Mouse (Mus musculus): ENCODE results near the gene Slc1a2. TPM values are rescaled to one million over a fixed set of nuclear protein-coding genes. Genes with fewer than 3 reads are reported as not detected.

Gene Slc1a2
- total RNA-seq, 2 experiments from 2014 or later, result 1,831 to 2,193 TPM

DNA sequence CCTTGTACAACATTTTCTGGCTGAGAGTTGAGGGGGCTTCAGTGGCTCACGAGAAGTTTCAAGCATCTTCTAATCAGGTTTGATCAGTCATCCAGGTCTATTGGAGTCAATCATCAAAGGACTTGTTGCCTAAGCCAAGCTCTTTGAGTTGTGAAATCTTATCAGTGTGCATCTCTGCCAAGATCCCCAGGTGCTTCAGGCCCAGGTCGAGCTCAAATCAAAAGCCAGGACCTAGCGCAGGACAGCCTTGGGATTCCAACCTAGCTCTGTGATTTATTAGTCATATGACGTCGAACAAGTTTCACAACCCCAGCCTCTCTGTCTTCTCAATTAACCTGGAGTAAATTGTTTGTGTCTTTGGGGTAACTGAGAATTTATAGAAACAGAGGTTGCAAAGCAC lies 53.1 kb downstream of the Slc1a2 start:
- DNase-seq (ENCODE audit: extremely low spot score in 1 of 2, low spot score in 1 of 2), result no peak

DNA sequence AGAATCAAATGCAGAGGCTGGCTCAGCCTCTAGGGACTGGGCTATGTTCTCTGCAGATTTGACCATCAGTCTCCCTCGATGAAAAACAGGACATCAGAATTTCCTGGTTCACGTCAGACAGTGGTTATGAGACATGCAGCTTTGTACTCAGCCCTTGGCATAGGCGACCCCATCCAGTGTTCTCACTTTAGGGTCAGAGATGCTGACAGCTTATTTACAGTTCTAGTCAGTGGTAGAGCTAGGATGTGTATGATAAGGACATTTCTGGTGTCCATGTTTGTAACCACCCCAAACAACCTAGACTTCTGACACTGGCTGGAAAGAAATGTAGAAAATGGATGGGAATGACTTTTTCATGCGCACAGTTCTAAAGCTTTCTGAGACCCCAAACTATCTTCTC lies 53.6 kb downstream of the Slc1a2 start:
- DNase-seq (ENCODE audit: extremely low spot score in 1 of 2, low spot score in 1 of 2), result no peak

DNA sequence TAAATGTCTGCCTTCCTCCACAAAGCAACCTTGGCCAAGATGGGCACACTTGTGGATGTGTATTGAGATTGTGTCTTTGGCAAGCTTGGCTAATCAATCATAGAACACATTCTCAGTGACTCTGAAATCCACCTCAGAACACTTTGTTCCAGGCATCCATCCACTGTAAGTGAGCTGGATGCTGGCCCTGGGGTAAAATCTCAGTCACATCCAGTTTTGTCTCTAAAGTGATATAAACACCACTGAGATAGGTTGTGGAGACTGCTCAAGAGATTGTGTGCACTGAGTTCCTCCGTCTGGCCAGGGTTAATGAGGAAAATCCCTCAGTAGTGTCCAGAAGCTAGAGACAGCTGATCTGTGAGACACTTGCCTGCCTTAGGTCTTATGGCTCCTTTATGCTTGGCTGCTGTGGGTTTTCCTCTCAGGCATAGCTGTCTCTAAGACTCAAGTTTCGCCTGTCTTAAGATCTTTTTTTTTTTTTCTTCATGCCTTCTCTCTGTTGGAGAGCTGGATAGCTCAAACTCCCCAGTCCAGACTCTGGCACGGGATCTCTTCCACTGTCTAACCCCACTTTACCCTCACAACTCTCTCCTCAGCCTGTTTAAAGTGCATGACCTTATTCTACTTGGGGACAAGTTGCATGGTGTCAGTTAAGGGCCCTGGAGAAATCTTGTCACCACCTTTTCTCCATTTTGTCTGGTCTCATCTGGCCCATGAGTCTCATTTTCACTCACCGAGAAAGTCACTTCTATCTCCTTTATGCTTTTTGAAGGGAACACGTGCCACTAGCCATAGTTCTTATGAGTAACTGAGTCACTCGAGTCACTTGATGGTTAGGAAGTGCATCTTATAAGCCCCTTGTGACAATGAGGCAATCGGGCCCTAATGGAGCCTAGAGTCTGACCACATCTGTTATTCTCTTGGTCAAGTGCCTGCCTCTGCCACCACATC lies 54.5 kb downstream of the Slc1a2 start:
- no peak for DNase-seq (ENCODE audit: extremely low spot score in 1 of 2, low spot score in 1 of 2)

DNA sequence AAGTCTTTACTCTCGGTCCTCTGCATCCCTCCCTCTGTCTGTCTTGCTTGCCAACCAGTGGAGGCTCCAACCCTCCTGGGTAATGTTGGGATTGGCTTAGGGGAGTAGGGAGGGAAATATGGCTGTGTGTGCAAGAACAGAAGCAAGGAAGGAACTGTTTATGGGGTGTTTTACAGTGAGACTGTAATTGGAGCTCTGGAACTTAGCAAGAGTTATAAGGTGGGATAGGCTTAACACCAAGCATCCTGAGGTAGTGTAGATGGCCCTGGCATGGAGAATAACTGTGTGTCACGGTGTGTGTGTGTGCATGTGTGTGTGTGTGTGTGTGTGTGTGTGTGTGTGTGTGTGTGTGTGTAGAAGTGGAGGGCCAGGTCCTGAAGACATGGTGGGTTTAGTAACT lies 55.9 kb downstream of the Slc1a2 start:
- DNase-seq (ENCODE audit: extremely low spot score in 1 of 2, low spot score in 1 of 2), result no peak

DNA sequence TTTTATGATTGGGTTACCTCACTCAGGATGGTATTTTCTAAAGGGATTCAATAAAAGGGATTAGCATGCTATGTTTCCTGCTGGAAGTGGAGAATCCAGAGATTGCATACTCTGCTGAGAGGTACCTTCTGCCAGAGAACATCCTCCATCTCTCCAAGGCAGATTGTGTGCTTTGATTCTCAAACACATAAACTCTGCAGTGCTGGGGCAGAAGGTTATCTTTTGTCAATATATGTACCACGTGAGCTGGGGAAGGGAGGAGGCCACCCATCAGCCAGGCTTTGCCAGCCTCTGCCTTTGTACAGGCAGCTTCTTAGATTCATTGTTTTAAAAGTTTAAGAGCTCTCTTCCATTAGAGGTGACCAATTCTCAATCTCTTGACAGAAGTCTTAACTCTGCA lies 57.3 kb downstream of the Slc1a2 start:
- DNase-seq (ENCODE audit: extremely low spot score in 1 of 2, low spot score in 1 of 2), result no peak

DNA sequence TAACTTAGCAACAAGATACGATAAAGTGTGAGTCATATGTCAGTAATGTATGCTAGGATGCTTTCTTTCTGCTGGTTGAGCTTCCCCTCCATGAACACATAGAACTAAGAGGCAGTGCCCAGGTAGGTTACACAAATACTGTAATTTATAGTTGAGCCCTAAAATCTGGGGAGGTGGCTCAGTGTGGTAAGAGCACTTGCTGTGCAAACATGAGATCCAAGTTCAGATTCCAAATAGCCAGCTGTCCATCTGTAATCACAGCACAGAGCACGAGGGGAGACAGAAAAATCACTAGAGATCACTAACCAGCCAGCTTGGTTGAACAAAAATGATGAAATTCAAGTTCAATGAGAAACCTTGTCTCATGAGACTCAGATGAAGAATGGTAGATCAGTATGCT lies 63.4 kb downstream of the Slc1a2 start:
- DNase-seq (ENCODE audit: extremely low spot score in 1 of 2, low spot score in 1 of 2), result no peak

DNA sequence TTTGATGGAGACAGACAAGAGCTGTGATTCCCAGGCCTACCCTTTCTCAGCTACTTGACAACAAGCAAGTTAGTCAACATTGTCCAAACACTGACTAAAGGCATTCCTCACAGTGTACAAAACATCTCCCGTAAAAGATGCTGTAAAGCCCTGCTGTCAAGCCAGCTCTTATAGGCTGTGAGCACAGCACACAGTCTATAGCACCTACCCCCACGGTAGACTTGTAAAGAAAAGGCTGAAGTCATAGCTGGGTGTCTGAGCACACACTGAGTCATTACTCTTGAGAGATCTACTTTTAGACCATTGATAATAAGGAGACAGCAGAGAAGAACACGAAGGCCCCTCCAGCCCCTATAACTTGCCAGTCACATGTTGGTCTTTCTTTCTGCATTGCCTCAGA lies 66.6 kb downstream of the Slc1a2 start:
- DNase-seq (ENCODE audit: extremely low spot score in 1 of 2, low spot score in 1 of 2), result no peak

DNA sequence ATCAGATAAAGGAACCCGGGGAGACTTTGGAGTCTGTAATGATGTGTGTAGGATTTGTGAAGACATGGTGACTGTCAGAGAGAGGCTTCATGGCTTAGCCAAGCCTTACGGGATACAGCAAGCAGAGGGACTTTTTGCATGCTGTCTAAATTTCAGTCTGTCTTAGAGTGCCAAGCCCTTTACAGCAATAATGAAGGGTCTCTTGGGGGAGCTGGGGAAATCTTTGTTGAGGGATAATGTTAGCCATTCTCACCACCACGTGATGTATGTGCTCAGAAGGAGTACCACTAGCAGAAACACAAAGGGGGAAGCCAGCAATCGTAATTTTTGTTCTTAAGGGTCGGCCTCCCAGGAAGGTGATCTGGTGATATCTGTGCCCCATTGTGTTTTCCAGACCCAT lies 71.9 kb downstream of the Slc1a2 start:
- DNase-seq (ENCODE audit: extremely low spot score in 1 of 2, low spot score in 1 of 2), result no peak

DNA sequence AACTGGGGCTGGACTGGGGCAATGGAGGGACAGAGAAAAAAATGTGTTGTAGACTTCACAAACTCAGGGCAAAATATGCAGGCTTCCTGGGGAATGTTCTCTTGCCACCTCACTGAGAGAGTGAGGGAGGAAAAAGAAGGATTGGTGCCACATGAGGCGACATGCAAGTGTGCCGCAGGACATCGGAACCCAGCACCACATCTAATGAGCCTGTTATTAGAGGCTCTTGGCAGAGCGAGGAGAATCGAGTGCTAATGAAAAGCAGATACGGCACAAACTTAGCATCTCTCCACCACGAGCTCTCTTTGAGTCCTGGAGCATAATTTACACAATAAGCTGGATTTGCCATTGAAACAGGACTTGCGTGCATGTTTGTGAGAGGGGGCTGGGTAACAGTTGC lies 72.3 kb downstream of the Slc1a2 start:
- no peak for DNase-seq (ENCODE audit: extremely low spot score in 1 of 2, low spot score in 1 of 2)

DNA sequence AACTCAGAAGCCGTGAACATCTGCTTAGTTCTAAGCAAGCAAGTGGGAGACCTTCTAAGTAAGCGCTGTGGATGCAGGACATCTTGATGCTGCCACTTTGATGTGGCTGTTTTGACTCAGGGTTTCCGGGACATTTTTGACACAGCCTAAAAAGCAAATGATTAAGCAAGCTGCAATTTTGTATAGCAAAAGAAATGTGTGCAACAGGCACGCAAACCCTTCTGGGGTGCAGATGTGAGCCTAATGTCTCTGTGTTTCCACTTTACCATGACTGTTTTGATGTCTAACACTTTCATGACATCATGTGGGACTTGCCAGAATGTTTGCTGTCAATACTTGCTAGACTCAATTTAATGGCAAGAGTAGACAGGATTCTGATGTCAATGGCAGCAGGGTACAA lies 74.7 kb downstream of the Slc1a2 start:
- DNase-seq (ENCODE audit: extremely low spot score in 1 of 2, low spot score in 1 of 2), result no peak

DNA sequence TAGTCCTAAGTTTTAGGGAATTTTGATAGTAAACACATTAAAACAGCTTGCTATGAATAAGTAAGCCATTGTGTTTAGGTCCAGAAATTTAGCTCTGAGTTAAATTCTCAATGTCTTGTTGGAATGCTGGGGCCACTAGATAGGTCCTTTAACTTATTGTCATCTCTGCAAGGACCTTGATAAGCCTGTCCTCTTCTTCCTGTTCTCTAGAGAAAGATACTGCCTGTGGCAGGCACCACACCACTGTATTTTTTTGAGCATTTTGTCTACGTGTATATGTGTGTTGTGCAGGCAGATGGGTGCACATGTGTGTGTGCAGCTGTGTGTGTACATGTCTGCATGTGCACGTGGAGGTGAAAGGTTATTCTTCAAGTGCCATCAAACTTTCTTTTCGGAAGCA lies 75.6 kb downstream of the Slc1a2 start:
- no peak for DNase-seq (ENCODE audit: extremely low spot score in 1 of 2, low spot score in 1 of 2)

DNA sequence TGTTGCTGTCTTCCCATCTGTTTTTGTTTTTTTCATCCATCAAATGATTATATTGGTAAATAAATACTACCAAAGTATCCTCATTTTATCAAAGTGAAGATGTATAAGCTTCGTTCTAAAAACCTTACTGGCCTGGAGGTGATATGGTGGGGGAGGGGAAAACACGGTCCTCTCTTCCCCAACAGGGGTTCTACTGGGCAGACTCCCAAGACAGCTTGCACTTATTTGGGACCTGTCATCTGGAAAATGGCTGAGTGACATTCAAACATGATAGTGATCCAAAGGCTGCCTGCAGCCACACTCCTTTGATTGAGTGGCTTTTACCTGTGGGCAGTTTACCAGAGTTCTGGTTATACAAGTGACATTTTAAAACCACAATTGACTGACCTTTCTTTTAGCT lies 76.6 kb downstream of the Slc1a2 start:
- no peak for DNase-seq (ENCODE audit: extremely low spot score in 1 of 2, low spot score in 1 of 2)

DNA sequence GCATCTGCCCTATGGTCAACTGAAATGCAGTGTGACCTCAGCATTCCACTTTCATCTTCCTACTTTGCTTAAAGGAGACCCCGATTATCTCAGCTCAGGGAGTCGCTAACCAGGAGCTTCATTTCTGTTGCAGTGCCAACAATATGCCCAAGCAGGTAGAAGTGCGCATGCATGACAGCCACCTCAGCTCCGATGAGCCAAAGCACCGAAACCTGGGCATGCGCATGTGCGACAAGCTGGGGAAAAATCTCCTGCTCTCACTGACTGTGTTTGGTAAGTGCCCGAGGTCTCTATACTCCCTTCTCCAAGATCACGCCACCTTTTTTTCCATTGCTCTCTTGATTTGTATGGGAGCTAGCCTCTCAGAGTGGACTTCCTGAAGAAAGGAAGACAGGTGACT lies 77.4 kb downstream of the Slc1a2 start:
- no peak for DNase-seq (ENCODE audit: extremely low spot score in 1 of 2, low spot score in 1 of 2)

DNA sequence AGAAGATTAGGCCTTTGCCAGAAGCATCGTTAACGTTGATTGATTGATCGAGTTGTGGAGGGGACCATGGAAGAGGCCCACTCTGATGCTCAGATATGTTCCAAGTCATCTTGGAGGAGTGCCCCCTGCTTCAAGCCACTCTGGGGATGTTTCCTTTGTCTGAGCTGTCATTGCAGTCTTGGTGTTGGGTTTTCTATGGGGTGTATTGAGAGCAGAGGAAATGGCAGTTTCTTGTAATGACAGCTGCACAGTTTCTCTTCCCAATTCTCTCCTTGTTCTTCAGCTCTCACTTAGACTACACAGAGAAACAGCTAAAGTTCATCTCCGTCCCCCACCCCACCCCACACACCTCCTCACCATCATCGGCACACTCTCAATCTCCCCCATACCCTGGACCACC lies 78.0 kb downstream of the Slc1a2 start:
- DNase-seq (ENCODE audit: extremely low spot score in 1 of 2, low spot score in 1 of 2), result no peak

DNA sequence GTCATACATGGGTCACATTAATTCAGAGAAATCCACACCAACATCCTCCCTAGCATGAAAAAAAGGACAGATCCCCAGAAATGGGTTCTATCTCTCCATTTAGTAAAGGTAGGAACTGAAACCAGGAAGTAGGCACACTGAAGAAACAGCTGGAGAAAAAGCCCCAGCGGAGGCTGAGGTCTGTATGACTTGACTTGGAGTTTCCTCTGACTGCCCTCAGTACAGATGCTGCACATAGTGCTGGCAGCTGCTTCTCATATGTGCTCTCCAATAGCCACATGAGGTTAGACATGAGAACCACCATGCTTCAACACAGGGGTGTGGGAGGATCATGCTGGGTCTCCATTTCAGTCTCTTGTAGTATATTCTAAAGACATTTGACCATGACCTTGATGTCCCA lies 80.4 kb downstream of the Slc1a2 start:
- DNase-seq (ENCODE audit: extremely low spot score in 1 of 2, low spot score in 1 of 2), result no peak

DNA sequence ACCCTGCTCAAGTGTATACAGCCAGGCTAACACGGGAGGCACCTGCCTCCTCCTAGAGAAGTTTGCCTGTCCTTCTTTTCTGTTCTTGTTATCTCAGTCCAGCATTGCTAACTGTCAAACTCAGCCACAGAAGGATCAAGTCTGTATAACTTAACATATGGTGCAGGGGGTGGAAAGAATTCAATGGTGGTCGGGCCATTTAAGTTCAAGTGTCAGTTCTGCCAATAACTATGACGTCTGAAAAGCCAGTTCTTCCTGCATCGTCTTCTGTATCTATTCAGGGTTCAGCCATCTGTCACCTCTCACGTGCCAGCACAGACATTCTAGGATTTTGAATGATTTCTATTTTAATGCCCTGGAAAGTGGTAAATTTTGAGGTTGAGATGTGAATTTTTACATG lies 84.2 kb downstream of the Slc1a2 start:
- DNase-seq (ENCODE audit: extremely low spot score in 1 of 2, low spot score in 1 of 2), result no peak

DNA sequence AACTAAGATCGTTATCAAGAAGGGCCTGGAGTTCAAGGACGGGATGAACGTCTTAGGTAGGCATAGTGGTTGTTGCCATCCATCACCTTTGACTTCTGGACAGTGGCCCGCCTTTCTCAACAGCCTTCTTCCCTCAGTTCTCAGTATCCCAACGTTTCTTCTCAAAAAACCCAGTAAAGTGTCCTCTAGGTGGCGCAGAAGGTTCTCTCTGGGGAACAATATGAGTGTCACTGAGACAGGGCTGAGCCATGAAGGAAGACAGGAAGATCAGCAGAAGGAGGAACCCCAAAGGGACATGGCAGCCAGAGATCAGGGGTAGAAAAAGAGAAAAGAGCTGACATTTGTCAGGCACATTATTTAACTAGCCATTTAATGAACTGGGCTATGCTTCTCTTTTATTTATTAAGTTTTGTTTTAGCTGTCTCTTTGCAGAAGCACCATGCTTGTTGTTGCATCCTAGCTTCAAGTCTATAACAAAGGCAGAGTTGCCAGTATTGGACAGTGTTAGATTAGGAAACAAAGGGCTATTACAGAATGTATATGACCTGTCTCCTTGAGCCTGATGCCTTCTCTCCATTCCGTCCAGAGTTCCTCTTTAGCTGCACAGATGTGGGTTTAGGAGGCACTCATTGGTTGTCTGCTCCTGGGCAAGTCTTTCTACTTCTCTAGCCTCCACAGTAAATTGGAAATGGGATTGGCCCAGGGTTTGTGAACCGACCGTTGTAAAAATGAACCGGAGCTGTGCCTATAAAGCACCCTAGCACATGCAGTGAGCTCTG lies 85.6 kb downstream of the Slc1a2 start:
- peak in 1 of 2 experiments; percentile 61 for DNase-seq (ENCODE audit: extremely low spot score in 1 of 2, low spot score in 1 of 2)

DNA sequence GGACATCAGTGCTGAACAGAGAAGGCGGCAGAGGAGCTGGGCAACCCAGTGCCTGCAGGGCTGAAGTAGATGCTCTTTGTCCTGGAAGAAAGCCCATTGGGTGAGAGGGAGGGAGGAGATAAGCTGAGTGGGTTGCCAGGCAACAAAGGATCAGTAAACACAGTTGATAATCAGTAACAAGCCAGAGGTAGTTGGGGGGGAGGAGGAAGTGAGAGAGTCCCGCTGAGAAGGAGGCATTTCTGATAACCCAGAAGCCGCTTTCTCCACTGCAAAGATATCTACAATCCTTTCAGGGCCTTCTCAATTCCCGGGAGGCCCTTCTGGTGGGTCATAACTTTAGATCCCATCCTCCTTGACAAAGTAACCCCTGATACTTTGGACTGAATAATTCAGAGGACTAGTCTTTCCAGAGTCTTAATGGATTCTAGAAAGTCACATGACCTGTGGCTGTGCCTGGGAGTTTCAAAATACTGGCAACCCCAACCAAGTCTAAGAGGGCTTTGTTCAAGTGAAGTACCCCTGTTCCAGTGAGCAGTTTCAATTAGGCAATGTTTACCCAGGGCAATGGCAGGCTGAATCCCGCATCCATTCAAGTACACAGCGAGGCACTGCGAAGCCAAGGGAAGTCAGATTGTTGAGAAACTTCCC lies 86.9 kb downstream of the Slc1a2 start:
- DNase-seq (ENCODE audit: extremely low spot score in 1 of 2, low spot score in 1 of 2), result peak in 1 of 2 experiments; percentile 21

DNA sequence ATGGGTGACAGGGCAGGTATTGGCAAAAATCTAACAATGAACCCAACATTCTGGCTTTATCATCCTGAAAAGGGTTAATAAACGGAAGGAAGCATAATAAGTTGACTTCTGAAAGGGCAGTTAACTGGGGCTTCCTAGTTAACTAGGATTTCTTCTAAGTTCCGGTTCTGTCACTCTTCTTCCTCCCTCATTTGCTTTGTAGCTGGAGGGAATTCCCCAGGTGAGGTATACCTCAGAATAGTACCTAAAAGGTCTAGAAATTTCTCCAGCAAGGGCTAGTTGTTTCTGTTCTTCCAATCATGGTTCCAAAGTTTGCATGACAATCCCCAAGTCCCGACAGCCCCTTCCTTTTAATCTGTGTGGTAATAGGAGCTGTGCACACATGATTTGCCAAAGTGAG lies 89.3 kb downstream of the Slc1a2 start:
- no peak for DNase-seq (ENCODE audit: extremely low spot score in 1 of 2, low spot score in 1 of 2)

DNA sequence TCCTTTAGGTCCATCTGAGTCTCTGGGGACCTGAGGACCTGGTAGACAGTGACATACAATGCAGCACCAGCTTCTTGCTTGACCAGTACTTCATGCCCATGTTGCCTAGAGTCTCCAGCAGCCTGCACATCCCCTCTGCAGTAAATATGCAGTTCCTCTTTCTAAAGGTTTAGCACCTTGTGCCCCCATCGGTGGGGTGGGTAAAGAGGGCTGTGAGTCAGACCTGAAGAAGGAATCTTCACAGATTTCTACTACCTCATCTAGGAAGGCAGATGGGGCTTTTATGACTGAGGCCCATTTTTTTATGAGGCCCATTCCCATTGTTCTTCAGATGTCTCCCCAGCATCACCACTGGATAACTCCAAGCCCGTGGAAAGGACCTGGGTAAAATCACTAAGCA lies 91.5 kb downstream of the Slc1a2 start:
- no peak for DNase-seq (ENCODE audit: extremely low spot score in 1 of 2, low spot score in 1 of 2)

DNA sequence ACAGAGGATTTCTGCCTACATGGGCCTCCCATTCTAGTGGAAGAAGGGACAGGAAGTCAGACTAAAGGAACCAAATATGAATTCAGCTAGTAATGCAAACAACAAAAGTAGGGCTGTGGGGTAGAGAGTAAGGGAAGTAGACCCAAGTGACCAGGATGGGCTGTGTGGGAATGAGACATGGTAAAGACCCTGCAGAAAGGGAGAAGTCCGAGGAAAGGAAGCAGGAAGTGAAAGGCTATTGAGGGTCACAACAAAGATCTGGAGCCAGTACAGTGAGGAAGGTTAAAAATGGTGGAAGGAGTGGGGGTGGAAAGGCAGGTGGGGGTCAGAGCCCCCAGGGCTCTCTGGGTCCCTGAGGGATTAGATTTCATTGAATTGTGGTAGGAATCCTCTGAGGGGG lies 93.4 kb downstream of the Slc1a2 start:
- DNase-seq (ENCODE audit: extremely low spot score in 1 of 2, low spot score in 1 of 2), result no peak
